Mouse (Mus musculus) neutrophil, adult 5-6 weeks (primary cell): ENCODE data around the gene Gm28372. TPM values are rescaled to one million over a fixed set of nuclear protein-coding genes. Genes with fewer than 3 reads are reported as not detected.
"Not testable (repeated sequence)": the region's sequence is repeated elsewhere in the genome, so short reads cannot be mapped to it uniquely, and the experiment has no call there.

Experiments used
- ATAC-seq: fragments of 151-379, 151-347 bp; 2 replicates; pipeline ENCODE4 v1.8.0; 2017; ENCODE audit warnings: mild to moderate bottlenecking, moderate TSS enrichment; ENCODE audit not compliant: insufficient number of reproducible peaks, poor library complexity, low FRiP score, severe bottlenecking; ENCODE audit errors: extremely low read depth
- total RNA-seq: library from RNA; stranded (forward); fragments of 200-1000 nt; gene quantifications from 2 replicates; pipeline ENCODE4 v1.2.3, GENCODE M21; 2017

The Gm28372 gene
- total RNA-seq = not detected in 2 replicates

GRCm38 (mm10) chr2:130404939-130405338 lies at the start of gene Gm28372, which contains the start of gene 1700020A23Rik:
TSS of gene Gm28372 (plus strand) at chr2:130405239.
TSS of gene 1700020A23Rik (plus strand) at chr2:130405259.
- ATAC-seq = no peak

GRCm38 (mm10) chr2:130357551-130357950 lies 47.5 kb upstream of the Gm28372 start:
- ATAC-seq = no peak

DNA sequence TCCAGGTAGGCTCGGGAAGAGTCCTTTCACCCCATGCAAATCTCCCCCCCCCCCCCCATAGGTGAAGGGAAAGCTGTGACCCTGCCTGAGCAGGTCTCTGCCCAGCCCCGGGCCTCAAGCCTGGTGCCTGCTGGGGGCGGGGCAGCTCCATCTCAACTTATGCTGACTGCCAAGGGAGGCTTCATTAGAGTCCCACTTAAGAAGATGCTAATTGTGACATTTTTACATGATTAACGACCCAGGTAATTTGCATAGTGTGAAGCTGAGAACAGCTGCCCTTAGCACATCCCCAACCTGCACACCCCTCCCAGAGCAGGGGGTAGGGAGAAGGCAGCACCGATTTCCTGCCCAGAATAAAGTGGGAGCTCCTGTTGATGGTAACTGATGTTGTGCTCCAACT lies 46.2 kb upstream of the Gm28372 start:
- no peak for ATAC-seq

DNA sequence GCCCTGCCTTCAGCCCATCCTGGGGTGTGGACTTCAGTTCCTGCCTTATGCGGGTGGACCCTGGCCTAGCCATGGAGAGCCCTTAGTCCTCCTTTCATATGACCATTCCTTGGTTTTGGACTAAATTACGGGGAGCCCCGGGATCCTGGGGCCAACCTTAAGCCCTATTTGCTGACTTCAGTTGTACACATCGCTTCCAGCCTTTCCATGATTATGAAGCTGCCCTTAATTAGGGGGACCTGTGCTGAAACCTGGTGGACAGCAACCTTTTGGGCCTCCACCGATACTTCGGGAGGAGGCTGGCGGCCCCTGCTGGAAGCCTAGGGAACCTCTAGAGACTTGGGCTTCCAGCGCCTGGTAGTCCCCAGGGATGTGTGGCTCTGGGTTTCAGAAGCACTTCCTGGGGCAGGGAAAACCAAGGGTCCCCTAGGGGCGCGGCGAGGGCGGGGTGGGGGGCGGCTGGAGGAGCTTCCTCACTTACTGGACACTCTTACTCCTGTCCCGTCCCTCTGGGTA lies 42.5 kb upstream of the Gm28372 start:
- ATAC-seq = no peak

DNA sequence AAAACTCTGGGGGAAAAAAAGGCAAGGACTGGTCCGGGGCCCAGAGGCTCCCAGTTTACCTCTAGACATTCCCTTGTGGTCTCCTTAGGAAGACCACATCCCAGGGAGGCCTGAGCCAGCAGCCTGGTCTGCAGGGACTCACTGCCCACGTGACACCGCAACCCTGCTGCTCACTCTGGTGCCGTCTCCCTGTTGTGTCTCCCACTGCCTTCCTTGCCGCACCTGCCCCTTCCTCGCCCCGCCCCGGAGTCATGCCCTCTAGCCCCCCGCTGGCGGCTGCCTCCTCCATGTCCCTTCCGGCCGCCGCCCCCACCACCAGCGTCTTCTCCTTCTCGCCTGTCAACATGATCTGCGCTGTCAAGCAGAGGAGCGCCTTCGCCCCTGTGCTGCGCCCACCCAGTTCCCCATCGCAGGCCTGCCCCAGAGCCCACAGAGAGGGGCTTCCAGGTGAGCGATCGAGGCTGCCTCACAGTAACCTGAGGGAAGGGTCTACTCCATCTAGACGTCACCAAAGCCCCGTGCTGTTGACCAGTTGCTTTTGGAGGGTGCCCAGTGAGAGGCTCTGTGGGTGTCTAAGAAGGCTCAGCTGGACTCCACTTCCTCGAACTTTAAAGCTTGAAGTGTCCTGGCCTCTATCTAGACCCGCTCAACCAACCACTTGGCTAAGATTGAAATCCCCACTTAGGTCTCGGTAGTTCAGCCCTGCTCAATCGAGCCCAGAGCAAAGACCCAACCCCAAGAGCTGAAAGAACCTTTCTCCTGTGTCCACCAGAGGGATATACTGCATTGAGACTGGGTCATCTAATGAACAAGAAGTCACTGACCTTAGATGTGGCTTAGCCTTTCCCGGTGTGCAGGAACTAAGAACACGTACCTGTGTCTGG lies 39.6 kb upstream of the Gm28372 start:
- no peak for ATAC-seq

- ATAC-seq = no peak
Observed at GRCm38 (mm10) chr2:130367386-130367785, 37.7 kb upstream of the Gm28372 start.

DNA sequence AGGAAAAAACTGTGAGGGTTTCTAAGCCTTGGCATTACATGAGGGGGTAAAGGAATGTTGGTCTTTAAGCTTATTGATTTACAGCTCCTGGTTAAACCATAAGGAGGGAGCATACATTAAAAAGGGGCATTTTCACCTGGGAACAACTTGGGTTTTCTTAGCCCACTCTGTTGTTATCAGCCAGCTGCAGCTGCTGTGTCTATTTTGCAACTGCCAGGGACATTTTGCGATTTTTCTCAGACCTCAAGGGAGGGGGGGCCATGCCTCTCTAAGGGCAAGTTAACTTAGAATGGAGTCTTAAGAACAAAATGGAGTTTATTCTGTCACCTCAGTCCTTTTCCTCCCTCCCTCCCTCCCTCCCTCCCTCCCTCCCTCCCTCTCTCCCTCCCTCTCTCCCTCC lies 32.0 kb upstream of the Gm28372 start:
- not testable (repeated sequence) for ATAC-seq

DNA sequence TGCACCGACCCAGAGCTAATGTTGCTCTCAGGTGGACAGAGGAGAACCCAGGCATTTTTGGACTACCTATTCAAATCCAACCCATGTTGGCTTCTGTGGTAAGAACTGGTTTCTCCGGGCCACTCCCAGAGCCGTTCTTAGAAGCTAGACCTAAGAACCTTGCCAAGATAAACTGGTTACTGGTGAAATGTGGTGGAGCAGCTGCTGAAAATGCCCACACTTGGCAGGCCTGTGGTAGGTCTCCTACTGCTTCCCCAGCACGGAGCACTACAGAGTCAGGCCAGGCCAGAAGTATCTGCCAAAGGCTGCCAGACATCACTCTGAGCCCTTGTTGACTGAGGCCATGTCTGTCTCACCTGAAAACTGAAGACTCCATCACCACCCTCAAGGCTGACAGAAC lies 30.1 kb upstream of the Gm28372 start:
- no peak for ATAC-seq

DNA sequence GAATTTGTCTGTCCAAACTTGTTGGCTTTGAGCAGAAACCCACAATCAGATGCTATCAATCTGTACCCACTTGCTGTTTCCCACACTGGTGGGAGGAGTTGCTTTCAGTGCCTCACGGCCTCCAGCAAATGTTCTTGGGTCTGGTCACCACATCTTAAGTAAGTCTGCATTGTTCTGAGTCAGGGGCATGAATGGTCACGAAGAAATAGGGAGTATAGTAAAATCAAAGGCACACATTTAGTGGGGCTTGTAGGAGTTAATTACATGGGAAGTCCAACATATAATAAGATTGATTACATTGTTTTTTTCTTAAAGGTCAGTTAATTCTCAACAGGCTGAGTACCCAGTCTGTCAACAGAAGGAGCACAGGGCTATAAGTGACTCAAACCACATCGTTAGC lies 21.8 kb upstream of the Gm28372 start:
- ATAC-seq = no peak

DNA sequence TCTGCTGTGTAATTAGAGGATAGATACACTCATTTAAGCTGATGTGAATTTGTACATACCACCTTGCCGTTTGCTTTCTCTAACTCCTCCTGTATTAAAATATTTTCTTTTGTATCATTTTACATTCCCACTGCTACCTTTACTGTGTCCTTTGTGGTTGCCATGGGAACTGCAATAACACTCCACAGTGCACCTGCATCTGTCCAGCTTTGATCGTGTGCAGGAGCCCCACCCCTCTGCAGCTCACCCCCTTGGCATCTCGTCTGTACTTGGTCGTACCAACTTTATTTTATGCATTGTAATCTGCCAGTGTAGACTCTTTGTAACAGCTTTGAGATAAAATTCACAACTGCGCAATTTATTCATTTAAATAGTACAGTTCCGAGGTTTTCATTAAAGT lies 21.1 kb upstream of the Gm28372 start:
- no peak for ATAC-seq

GRCm38 (mm10) chr2:130386212-130386611 lies 18.8 kb upstream of the Gm28372 start:
- no peak for ATAC-seq

DNA sequence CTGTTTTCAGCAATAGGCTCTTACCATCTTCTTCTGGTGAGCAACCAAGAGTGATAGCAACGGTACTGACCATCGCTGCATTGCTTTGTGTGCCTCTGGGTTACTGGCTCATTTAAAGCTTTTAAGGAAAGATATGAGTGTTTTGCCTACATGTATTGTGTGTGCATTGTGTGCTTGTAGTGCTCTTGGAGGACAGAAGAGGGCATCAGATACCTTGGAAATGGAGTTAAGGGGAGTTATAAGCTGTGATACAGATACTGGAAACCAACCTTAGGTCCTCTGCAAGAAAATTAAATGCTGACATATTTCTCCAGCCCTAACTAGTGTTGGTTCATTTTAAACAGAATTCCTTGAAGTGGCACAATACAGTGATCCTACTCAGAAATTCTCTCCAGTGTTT lies 16.2 kb upstream of the Gm28372 start:
- no peak for ATAC-seq

- no peak for ATAC-seq
Observed at GRCm38 (mm10) chr2:130390993-130391625, 13.9 kb upstream of the Gm28372 start.

- no peak for ATAC-seq
Observed at GRCm38 (mm10) chr2:130392836-130393235, 12.2 kb upstream of the Gm28372 start.

- no peak for ATAC-seq
Observed at GRCm38 (mm10) chr2:130395696-130396095, 9.3 kb upstream of the Gm28372 start.

DNA sequence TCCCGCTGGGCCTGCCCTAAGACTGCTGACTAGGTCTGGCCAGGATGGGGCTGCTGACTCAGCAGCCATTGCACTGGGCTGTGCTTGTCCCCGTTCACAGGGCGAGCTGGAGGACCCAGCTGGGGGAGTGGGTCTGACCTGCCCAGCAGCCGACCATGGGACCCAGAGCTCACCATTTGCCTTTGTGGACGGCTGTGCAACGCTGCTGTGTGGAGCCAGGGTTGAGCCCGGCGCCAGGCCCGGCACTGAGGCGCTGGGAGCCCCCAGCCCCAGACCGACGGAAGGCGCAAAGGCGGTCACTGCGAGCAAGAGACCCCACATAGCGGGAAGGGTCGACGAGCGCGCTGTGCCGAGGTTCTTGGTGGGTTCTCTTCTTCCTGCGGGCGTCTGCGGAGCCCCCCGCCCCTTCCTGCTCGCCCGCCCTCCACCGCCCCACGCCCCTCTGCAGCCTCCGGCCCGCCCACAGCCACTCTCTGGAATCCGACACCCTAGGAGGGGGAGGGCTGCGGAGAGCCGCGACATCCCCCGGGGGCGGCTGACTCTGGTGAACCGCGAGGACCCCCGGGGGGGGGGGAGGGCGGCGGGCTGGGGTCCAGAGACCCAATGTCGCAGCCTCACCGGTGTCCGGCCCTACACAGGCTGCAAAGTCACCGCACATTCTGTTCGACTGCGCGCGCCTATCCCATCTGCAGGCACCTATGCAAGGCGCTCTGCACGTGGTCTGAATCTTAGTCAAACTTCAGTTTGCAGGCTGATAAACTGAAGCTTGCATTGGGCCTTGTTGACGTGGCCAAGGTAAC lies 7.7 kb upstream of the Gm28372 start, which contains the start of gene Cpxm1:
TSS of gene Cpxm1 (minus strand) at position 389 of the 800 bp plus-strand sequence.
- ATAC-seq = no peak

- ATAC-seq = no peak
Observed at GRCm38 (mm10) chr2:130398091-130398490, 6.9 kb upstream of the Gm28372 start.

GRCm38 (mm10) chr2:130400046-130400445 lies 5.0 kb upstream of the Gm28372 start:
- no peak for ATAC-seq

- ATAC-seq = no peak
Observed at GRCm38 (mm10) chr2:130401891-130402290, 3.1 kb upstream of the Gm28372 start.
